In genomic region chr16:14131376-14131775, GRCm38 (mm10) we compare ENCODE assay signal across 18 mouse cellular contexts. TPM values are rescaled to one million over a fixed set of nuclear protein-coding genes. Genes with fewer than 3 reads are reported as not detected.
A peak's percentile ranks its signal among the peaks of the same experiment; 100 is the strongest.
DNase-seq lines count a peak whose midpoint lies in the region; ATAC-seq and TF ChIP-seq lines count a peak whose summit lies in the region.
"Had no signal": no experiment of that assay in that cellular context is flagged by ENCODE, and none has a peak within 500 bp of the region (broad histone marks: within the 10 kb centered on the region; RNA-seq: fewer than 3 reads in every experiment).

No protein-coding gene starts in this region.

- no peak overlapping the region for H3K9ac ChIP-seq in intestine, postnatal 0 days (ENCODE audit: low read depth, low read length)
- H3K9ac ChIP-seq in intestine, embryonic 15.5 days: no peak overlapping the region
- no peak overlapping the region for H3K9ac ChIP-seq in liver, adult 2 months (ENCODE audit: low read depth, low read length)
- no peak overlapping the region for H3K9ac ChIP-seq in liver, embryonic 12.5 days
- no peak overlapping the region for H3K9ac ChIP-seq in ES-Bruce4 (ENCODE audit: low read depth, poor library complexity, severe bottlenecking)
- H3K9ac ChIP-seq: heart, embryonic 15.5 days; limb, embryonic 13.5 days; midbrain, embryonic 13.5 days; neural tube, embryonic 15.5 days had no signal

- no peaks in the 10 kb centered on the region for H3K4me1 ChIP-seq in intestine, postnatal 0 days (replicated peaks; ENCODE audit: control insufficient read depth, insufficient read depth, low read length)
- no peaks in the 10 kb centered on the region for H3K4me1 ChIP-seq in intestine, embryonic 15.5 days (replicated peaks)
- peaks cover 5% of the 10 kb centered on the region; the same call in 1 of the 2 replicates for H3K4me1 ChIP-seq in liver, adult 2 months (ENCODE audit: control insufficient read depth, insufficient read depth, low read length)
- H3K4me1 ChIP-seq in liver, embryonic 12.5 days: no peaks in the 10 kb centered on the region
- H3K4me1 ChIP-seq in ES-Bruce4 (ENCODE audit: control insufficient read depth, insufficient read depth, low read length): no peaks in the 10 kb centered on the region
- H3K4me1 ChIP-seq: heart, embryonic 15.5 days; limb, embryonic 13.5 days; midbrain, embryonic 13.5 days; neural tube, embryonic 15.5 days had no signal

- TF ChIP-seq CTCF in intestine, postnatal 0 days (IDR thresholded peaks at IDR 0.05; ENCODE audit: low read depth): peak; percentile 40
- TF ChIP-seq CTCF in liver, adult 2 months (IDR thresholded peaks at IDR 0.05; ENCODE audit: low read depth, low read length): no peak
- TF ChIP-seq CTCF in ES-Bruce4 (IDR thresholded peaks at IDR 0.05; ENCODE audit: low read depth, low read length): peak; percentile 5

- no peaks in the 10 kb centered on the region for H3K79me2 ChIP-seq in liver, adult 2 months (ENCODE audit: control insufficient read depth, insufficient read depth, low read length)

- H3K27ac ChIP-seq in intestine, postnatal 0 days (ENCODE audit: low read depth, low read length): no peak overlapping the region
- H3K27ac ChIP-seq in intestine, embryonic 15.5 days: no peak overlapping the region
- peak overlapping the region; percentile 27 for H3K27ac ChIP-seq in liver, adult 2 months (replicated peaks; ENCODE audit: insufficient read depth, low read depth, low read length)
- H3K27ac ChIP-seq in liver, embryonic 12.5 days: no peak overlapping the region
- no peak overlapping the region for H3K27ac ChIP-seq in ES-Bruce4 (ENCODE audit: insufficient read depth, low read length)
- H3K27ac ChIP-seq: heart, adult 2 months; heart, embryonic 15.5 days; limb, embryonic 13.5 days; midbrain, embryonic 13.5 days; neural tube, embryonic 15.5 days had no signal

- peaks cover 88% of the 10 kb centered on the region for H3K36me3 ChIP-seq in intestine, postnatal 0 days (ENCODE audit: control insufficient read depth, insufficient read depth)
- peaks cover 18% of the 10 kb centered on the region for H3K36me3 ChIP-seq in intestine, embryonic 15.5 days
- peaks cover 75% of the 10 kb centered on the region for H3K36me3 ChIP-seq in liver, adult 2 months (ENCODE audit: control insufficient read depth, insufficient read depth, low read length)
- H3K36me3 ChIP-seq in liver, embryonic 12.5 days: peaks cover 99% of the 10 kb centered on the region
- peaks cover 58% of the 10 kb centered on the region for H3K36me3 ChIP-seq in ES-Bruce4 (ENCODE audit: control insufficient read depth, insufficient read depth, low read length, poor library complexity, severe bottlenecking)

- no peak overlapping the region for H3K4me2 ChIP-seq in intestine, postnatal 0 days (replicated peaks; ENCODE audit: low read depth)
- H3K4me2 ChIP-seq in intestine, embryonic 15.5 days (replicated peaks): no peak overlapping the region
- H3K4me2 ChIP-seq in liver, embryonic 12.5 days: no peak overlapping the region
- H3K4me2 ChIP-seq: heart, embryonic 15.5 days; limb, embryonic 13.5 days; midbrain, embryonic 13.5 days; neural tube, embryonic 15.5 days had no signal

- H3K27me3 ChIP-seq in intestine, postnatal 0 days (replicated peaks; ENCODE audit: control insufficient read depth, insufficient read depth, low read length): no peaks in the 10 kb centered on the region
- no peaks in the 10 kb centered on the region for H3K27me3 ChIP-seq in intestine, embryonic 15.5 days (replicated peaks)
- H3K27me3 ChIP-seq in liver, adult 2 months (ENCODE audit: control insufficient read depth, insufficient read depth, low read length): no peaks in the 10 kb centered on the region
- H3K27me3 ChIP-seq in liver, embryonic 12.5 days (replicated peaks): no peaks in the 10 kb centered on the region
- H3K27me3 ChIP-seq in ES-Bruce4 (ENCODE audit: control insufficient read depth, insufficient read depth, low read length, poor library complexity, severe bottlenecking): no peaks in the 10 kb centered on the region
- H3K27me3 ChIP-seq: heart, embryonic 15.5 days; limb, embryonic 13.5 days; midbrain, embryonic 13.5 days; neural tube, embryonic 15.5 days had no signal

- H3K4me3 ChIP-seq in intestine, postnatal 0 days (ENCODE audit: low read depth, low read length): no peak overlapping the region
- no peak overlapping the region for H3K4me3 ChIP-seq in intestine, embryonic 15.5 days (replicated peaks)
- H3K4me3 ChIP-seq in liver, adult 2 months (ENCODE audit: insufficient read depth, low read depth, low read length): no peak overlapping the region
- no peak overlapping the region for H3K4me3 ChIP-seq in liver, embryonic 12.5 days
- no peak overlapping the region for H3K4me3 ChIP-seq in ES-Bruce4 (ENCODE audit: low read depth, low read length)
- H3K4me3 ChIP-seq: erythroblast, embryonic 14.5 days; heart, adult 2 months; heart, embryonic 15.5 days; limb, embryonic 13.5 days; midbrain, embryonic 13.5 days; myocyte; neural tube, embryonic 15.5 days had no signal

- peak; percentile 67 for DNase-seq in liver, adult 2 months (ENCODE audit: extremely low read depth, low read depth, low spot score)
- peak; percentile 10 for DNase-seq in 3T3-L1 (ENCODE audit: low read depth, low spot score)
- DNase-seq in layer of hippocampus, postnatal 36 days: no peak
- DNase-seq: cerebellum, adult 11-12 months; cerebellum, postnatal 36 days; heart, adult 2 months; right cerebral cortex, postnatal 25 days had no signal

- no peak for TF ChIP-seq EP300 in ES-Bruce4 (IDR thresholded peaks at IDR 0.05; ENCODE audit: insufficient read depth, low read depth, low read length)

- TF ChIP-seq POLR2A in liver, adult 2 months (IDR thresholded peaks at IDR 0.05; ENCODE audit: extremely low read depth, insufficient read depth, low read length): no peak
- TF ChIP-seq POLR2A in ES-Bruce4 (IDR thresholded peaks at IDR 0.05; ENCODE audit: insufficient read depth, low read length): no peak

- WGBS in intestine, postnatal 0 days: 84% methylated on average over 3 of the region's 3 CpGs
- WGBS in intestine, embryonic 15.5 days: 80% methylated on average over 3 of the region's 3 CpGs
- 41% methylated on average over 3 of the region's 3 CpGs for WGBS in liver, adult 2 months
- WGBS in liver, embryonic 12.5 days (ENCODE audit: insufficient replicate concordance): 93% methylated on average over 3 of the region's 3 CpGs

- H3K9me3 ChIP-seq in intestine, postnatal 0 days (ENCODE audit: control insufficient read depth): no peaks in the 10 kb centered on the region
- no peaks in the 10 kb centered on the region for H3K9me3 ChIP-seq in intestine, embryonic 15.5 days
- no peaks in the 10 kb centered on the region for H3K9me3 ChIP-seq in liver, embryonic 12.5 days (replicated peaks)
- H3K9me3 ChIP-seq in ES-Bruce4 (replicated peaks; ENCODE audit: control insufficient read depth, insufficient read depth, low read length, poor library complexity, severe bottlenecking): no peaks in the 10 kb centered on the region
- H3K9me3 ChIP-seq: heart, embryonic 15.5 days; limb, embryonic 13.5 days; midbrain, embryonic 13.5 days; neural tube, embryonic 15.5 days had no signal

- ATAC-seq in intestine, postnatal 0 days: no peak
- no peak for ATAC-seq in intestine, embryonic 15.5 days
- no peak for ATAC-seq in liver, embryonic 12.5 days
- ATAC-seq in megakaryocyte-erythroid progenitor cell, adult 5-6 weeks (replicated peaks; ENCODE audit: low FRiP score, low TSS enrichment, poor library complexity, severe bottlenecking): no peak
- ATAC-seq: midbrain, embryonic 13.5 days had no signal

RNA-seq across cellular contexts. Expression of gene Nde1, which starts 31.7 kb away (rescaled TPM):
- polyA plus RNA-seq in intestine, postnatal 0 days (2015; fragmentation: Nextera tagmentation; extraction: Ambion mirVana): 18.5 TPM in 2 replicates
- 68.7 and 70.0 TPM in 2 replicates for polyA plus RNA-seq in intestine, embryonic 15.5 days (2015; fragmentation: Nextera tagmentation; extraction: Ambion mirVana)
- total RNA-seq in liver, adult 2 months (2014; rRNA removed): 9.4 and 12.3 TPM in 2 replicates
- 14.4 and 14.5 TPM in 2 replicates for polyA plus RNA-seq in liver, adult 2 months (2012; rRNA removed)
- 70.0 and 70.2 TPM in 2 replicates for polyA plus RNA-seq in liver, embryonic 12.5 days (2016; fragmentation: Nextera tagmentation; extraction: Ambion mirVana)
- polyA plus RNA-seq in ES-Bruce4 (2011; ENCODE audit: insufficient read depth, insufficient read length, low read depth, missing spikeins): 126 and 129 TPM in 2 replicates
- 53.6 and 56.1 TPM in 2 replicates for total RNA-seq in megakaryocyte-erythroid progenitor cell, adult 5-6 weeks (2014; fragmentation: Nextera tagmentation)
- total RNA-seq in megakaryocyte-erythroid progenitor cell, adult 5-6 weeks (2017): 51.4 and 55.8 TPM in 2 replicates
- total RNA-seq in layer of hippocampus, postnatal 36 days (2021): 10 to 100 TPM; 27.2 to 31.6 TPM

RNA-seq across cellular contexts. Expression of gene Marf1, which starts 31.8 kb away (rescaled TPM):
- polyA plus RNA-seq in intestine, postnatal 0 days (2015; fragmentation: Nextera tagmentation; extraction: Ambion mirVana): 7.0 and 7.8 TPM in 2 replicates
- polyA plus RNA-seq in intestine, embryonic 15.5 days (2015; fragmentation: Nextera tagmentation; extraction: Ambion mirVana): 12.7 and 13.7 TPM in 2 replicates
- total RNA-seq in liver, adult 2 months (2014; rRNA removed): 26.4 and 36.2 TPM in 2 replicates
- polyA plus RNA-seq in liver, adult 2 months (2012; rRNA removed): 10.7 and 11.3 TPM in 2 replicates
- 6.4 and 6.6 TPM in 2 replicates for polyA plus RNA-seq in liver, embryonic 12.5 days (2016; fragmentation: Nextera tagmentation; extraction: Ambion mirVana)
- 68.6 and 72.3 TPM in 2 replicates for polyA plus RNA-seq in ES-Bruce4 (2011; ENCODE audit: insufficient read depth, insufficient read length, low read depth, missing spikeins)
- 40.4 and 55.1 TPM in 2 replicates for total RNA-seq in megakaryocyte-erythroid progenitor cell, adult 5-6 weeks (2014; fragmentation: Nextera tagmentation)
- 15.4 and 19.9 TPM in 2 replicates for total RNA-seq in megakaryocyte-erythroid progenitor cell, adult 5-6 weeks (2017)
- total RNA-seq in layer of hippocampus, postnatal 36 days (2021): 100 to 1,000 TPM; 130 to 136 TPM

Comparison
In these comparisons a context has a peak if more than half of its experiments do, and no peak if none do; other contexts are left out.
1. DNase-seq: peak in liver, adult 2 months (single experiment) and 3T3-L1 (single experiment); none in layer of hippocampus, postnatal 36 days (0 of 2).